Mouse (Mus musculus): Measurements from ENCODE around the gene 9530077C05Rik. TPM values are rescaled to one million over a fixed set of nuclear protein-coding genes. Genes with fewer than 3 reads are reported as not detected.
"Not testable (repeated sequence)": the region's sequence is repeated elsewhere in the genome, so short reads cannot be mapped to it uniquely, and the experiment has no call there.

Gene 9530077C05Rik
- polyA plus RNA-seq, 1 experiment from 2014 or later, result 5.3 TPM

DNA sequence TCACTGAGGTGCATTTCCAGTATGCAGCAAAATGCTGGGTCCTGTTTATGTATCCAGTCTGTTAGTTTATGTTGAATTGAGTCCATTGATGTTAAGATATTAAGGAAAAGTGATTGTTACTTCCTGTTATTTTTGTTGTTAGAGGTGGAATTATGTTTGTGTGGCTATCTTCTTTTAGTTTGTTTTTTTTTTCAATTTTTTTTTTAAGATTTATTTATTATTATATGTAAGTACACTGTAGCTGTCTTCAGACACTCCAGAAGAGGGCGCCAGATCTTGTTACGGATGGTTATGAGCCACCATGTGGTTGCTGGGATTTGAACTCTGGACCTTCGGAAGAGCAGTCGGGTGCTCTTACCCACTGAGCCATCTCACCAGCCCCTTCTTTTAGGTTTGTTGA lies 3.7 kb upstream of the 9530077C05Rik start:
- H3K4me3 ChIP-seq (replicated peaks; ENCODE audit: low read length); H3K4me2 ChIP-seq (ENCODE audit: low read depth, low read length); ATAC-seq (ENCODE audit: insufficient read depth, low FRiP score); H3K27ac ChIP-seq (ENCODE audit: low read length); H3K27me3 ChIP-seq (ENCODE audit: control insufficient read depth, insufficient read depth, low read length); H3K9ac ChIP-seq (ENCODE audit: low read length); H3K9me3 ChIP-seq (replicated peaks; ENCODE audit: control insufficient read depth, low read length); H3K4me1 ChIP-seq (ENCODE audit: control insufficient read depth, insufficient read depth, low read length); H3K36me3 ChIP-seq (ENCODE audit: control insufficient read depth, insufficient read depth, low read length): not testable (repeated sequence)
- 66% methylated on average over 4 of the region's 4 CpGs for WGBS

DNA sequence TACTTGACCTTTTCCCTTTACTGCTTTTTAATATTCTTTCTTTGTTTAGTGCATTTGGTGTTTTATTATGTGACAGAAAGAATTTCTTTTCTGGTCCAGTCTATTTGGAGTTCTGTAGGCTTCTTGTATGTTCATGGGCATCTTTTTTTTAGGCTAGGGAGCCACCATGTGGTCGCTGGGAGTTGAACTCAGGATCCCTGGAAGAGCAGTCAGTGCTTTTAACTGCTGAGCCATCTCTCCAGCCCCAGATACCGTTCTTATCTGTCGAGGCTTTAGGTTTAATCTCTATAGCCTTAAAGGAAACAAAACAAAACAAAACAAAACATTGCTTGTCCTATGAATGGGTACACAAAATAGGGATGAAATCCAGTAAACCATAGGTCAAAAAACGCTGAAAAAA lies 3.0 kb upstream of the 9530077C05Rik start:
- WGBS, result 15% methylated on average over 4 of the region's 4 CpGs
- H3K36me3 ChIP-seq (ENCODE audit: control insufficient read depth, insufficient read depth, low read length); H3K27ac ChIP-seq (ENCODE audit: low read length); H3K4me2 ChIP-seq (ENCODE audit: low read depth, low read length); ATAC-seq (ENCODE audit: insufficient read depth, low FRiP score); H3K27me3 ChIP-seq (ENCODE audit: control insufficient read depth, insufficient read depth, low read length); H3K9me3 ChIP-seq (replicated peaks; ENCODE audit: control insufficient read depth, low read length); H3K4me3 ChIP-seq (replicated peaks; ENCODE audit: low read length); H3K4me1 ChIP-seq (ENCODE audit: control insufficient read depth, insufficient read depth, low read length); H3K9ac ChIP-seq (ENCODE audit: low read length): not testable (repeated sequence)

DNA sequence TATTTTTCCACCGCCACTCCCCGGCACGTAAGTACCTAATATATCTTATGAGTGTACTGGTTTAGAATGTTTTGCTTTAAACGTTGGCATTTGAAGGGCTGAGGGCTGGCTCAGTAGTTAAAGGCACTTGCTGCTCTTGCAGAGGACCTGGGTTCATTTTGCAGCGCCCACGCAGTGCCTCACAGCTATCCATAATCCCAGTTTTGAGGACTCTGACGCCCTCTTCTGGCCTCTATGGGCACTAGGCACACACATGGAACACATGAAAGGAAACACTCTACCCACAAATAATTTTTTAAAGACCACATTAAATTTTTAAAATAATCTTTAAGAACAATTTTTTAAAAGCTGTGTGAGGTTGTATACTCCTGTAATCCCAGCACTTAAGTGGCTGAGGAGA lies 1.8 kb upstream of the 9530077C05Rik start:
- no peaks in the 10 kb centered on the region for H3K36me3 ChIP-seq (ENCODE audit: control insufficient read depth, insufficient read depth, low read length)
- no peak overlapping the region for H3K9ac ChIP-seq (ENCODE audit: low read length)
- H3K4me1 ChIP-seq (ENCODE audit: control insufficient read depth, insufficient read depth, low read length), result no peaks in the 10 kb centered on the region
- H3K4me2 ChIP-seq (ENCODE audit: low read depth, low read length), result no peak overlapping the region
- no peaks in the 10 kb centered on the region for H3K9me3 ChIP-seq (replicated peaks; ENCODE audit: control insufficient read depth, low read length)
- WGBS, result 63% methylated on average over 7 of the region's 7 CpGs
- no peak for ATAC-seq (ENCODE audit: insufficient read depth, low FRiP score)
- no peak overlapping the region for H3K4me3 ChIP-seq (replicated peaks; ENCODE audit: low read length)
- no peaks in the 10 kb centered on the region for H3K27me3 ChIP-seq (ENCODE audit: control insufficient read depth, insufficient read depth, low read length)
- no peak overlapping the region for H3K27ac ChIP-seq (ENCODE audit: low read length)

DNA sequence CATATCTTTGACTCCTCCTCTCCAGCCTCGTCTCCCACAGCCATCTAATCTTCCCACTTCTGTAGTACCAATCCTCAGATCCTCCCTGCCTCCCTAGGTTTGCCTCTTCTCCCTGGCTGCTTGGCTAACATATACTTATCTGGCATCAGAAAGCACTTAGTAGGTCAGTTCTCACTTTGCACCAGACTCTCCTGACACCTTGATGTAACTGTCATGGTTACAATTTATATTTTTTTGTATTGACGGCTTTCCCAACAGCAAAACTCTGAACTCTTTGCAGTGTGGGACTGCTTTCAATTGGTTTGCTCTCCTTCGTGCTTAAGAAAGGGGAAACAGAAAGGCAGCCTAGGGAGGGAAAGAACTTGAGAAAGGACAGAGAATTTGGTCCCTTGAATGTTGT lies 4.9 kb downstream of the 9530077C05Rik start:
- Histone ChIP-seq H3K9ac (ENCODE audit: low read length) (no peak overlapping the region), H3K27me3 (ENCODE audit: control insufficient read depth, insufficient read depth, low read length) (no peaks in the 10 kb centered on the region; the same call in 1 of the 2 replicates), H3K27ac (ENCODE audit: low read length) (no peak overlapping the region), H3K4me1 (ENCODE audit: control insufficient read depth, insufficient read depth, low read length) (no peaks in the 10 kb centered on the region), H3K4me3 (replicated peaks; ENCODE audit: low read length) (no peak overlapping the region), H3K4me2 (ENCODE audit: low read depth, low read length) (no peak overlapping the region), H3K36me3 (ENCODE audit: control insufficient read depth, insufficient read depth, low read length) (no peaks in the 10 kb centered on the region), H3K9me3 (replicated peaks; ENCODE audit: control insufficient read depth, low read length) (no peaks in the 10 kb centered on the region)
- ATAC-seq (ENCODE audit: insufficient read depth, low FRiP score), result no peak
- 72% methylated on average over 3 of the region's 3 CpGs for WGBS

DNA sequence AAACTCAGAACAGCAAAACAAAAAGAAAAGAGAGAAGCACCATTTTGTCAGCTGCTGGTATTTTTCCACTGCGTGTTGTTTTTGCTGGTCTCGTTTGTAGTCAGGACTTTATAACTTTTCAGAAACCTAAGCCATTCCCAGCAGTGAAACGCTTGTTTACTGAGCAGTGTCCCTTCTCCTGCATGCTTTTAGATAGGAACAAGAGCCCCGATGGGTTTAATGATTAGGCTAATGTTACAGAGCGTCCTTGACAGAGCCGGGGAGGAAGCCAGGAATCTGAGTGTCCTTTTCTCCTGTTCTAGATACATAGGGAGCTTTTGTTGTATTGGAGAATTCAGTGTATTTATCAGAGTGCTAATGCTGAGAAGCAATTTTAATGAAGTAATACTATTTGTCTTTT lies 6.2 kb downstream of the 9530077C05Rik start:
- no peak overlapping the region for H3K9ac ChIP-seq (ENCODE audit: low read length)
- no peaks in the 10 kb centered on the region; the same call in 1 of the 2 replicates for H3K27me3 ChIP-seq (ENCODE audit: control insufficient read depth, insufficient read depth, low read length)
- H3K4me3 ChIP-seq (replicated peaks; ENCODE audit: low read length), result no peak overlapping the region
- ATAC-seq (ENCODE audit: insufficient read depth, low FRiP score), result no peak
- H3K27ac ChIP-seq (ENCODE audit: low read length), result no peak overlapping the region
- H3K9me3 ChIP-seq (replicated peaks; ENCODE audit: control insufficient read depth, low read length), result no peaks in the 10 kb centered on the region
- H3K36me3 ChIP-seq (ENCODE audit: control insufficient read depth, insufficient read depth, low read length), result no peaks in the 10 kb centered on the region
- no peaks in the 10 kb centered on the region for H3K4me1 ChIP-seq (ENCODE audit: control insufficient read depth, insufficient read depth, low read length)
- no peak overlapping the region for H3K4me2 ChIP-seq (ENCODE audit: low read depth, low read length)
- 43% methylated on average over 6 of the region's 6 CpGs for WGBS

DNA sequence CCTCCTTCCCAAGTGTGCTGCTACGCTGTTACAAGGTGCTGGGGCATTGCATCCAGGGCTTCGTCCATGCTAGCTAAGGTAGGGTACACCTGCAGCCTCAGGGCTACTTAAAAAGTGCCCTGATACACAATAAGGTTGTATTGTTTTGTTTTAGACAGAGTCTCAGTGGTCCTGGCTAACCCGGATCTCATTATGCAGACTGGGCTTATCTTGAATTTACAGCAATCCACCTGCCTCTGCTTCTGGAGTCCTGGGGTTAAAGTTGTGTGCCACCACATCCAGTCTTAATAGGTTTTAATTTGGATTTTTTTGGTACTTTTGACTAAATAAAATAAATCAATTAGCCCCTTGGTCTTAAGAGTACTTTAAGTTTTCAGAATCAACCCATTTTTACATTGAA lies 8.6 kb downstream of the 9530077C05Rik start:
- Histone ChIP-seq H3K9ac (ENCODE audit: low read length) (no peak overlapping the region), H3K4me1 (ENCODE audit: control insufficient read depth, insufficient read depth, low read length) (no peaks in the 10 kb centered on the region), H3K27ac (ENCODE audit: low read length) (no peak overlapping the region), H3K36me3 (ENCODE audit: control insufficient read depth, insufficient read depth, low read length) (no peaks in the 10 kb centered on the region), H3K27me3 (ENCODE audit: control insufficient read depth, insufficient read depth, low read length) (no peaks in the 10 kb centered on the region; the same call in 1 of the 2 replicates), H3K4me2 (ENCODE audit: low read depth, low read length) (no peak overlapping the region), H3K4me3 (replicated peaks; ENCODE audit: low read length) (no peak overlapping the region), H3K9me3 (replicated peaks; ENCODE audit: control insufficient read depth, low read length) (no peaks in the 10 kb centered on the region)
- WGBS, result 83% methylated on average over 3 of the region's 3 CpGs
- ATAC-seq (ENCODE audit: insufficient read depth, low FRiP score), result no peak

DNA sequence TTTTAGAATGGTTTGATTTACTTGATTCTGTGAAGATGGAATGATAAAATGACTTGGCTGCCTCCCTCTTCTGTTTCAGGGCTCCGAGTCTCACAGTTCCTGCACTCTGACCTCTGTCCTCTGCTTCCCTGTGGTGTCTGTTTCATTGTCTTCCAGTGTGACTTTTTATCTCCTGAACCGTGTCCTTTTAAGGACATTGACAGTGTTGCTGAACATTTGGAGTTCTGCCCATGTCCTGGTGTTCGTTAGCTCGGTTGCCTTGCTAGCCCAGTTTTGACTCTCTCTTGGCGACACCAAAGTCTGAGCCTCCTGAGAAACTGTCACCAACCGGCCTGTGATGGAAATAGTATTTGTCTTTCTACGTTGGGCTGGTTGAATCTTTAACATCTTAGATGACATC lies 9.2 kb downstream of the 9530077C05Rik start:
- no peaks in the 10 kb centered on the region for H3K4me1 ChIP-seq (ENCODE audit: control insufficient read depth, insufficient read depth, low read length)
- no peak overlapping the region for H3K4me3 ChIP-seq (replicated peaks; ENCODE audit: low read length)
- H3K27me3 ChIP-seq (ENCODE audit: control insufficient read depth, insufficient read depth, low read length), result no peaks in the 10 kb centered on the region; the same call in 1 of the 2 replicates
- no peak for ATAC-seq (ENCODE audit: insufficient read depth, low FRiP score)
- H3K36me3 ChIP-seq (ENCODE audit: control insufficient read depth, insufficient read depth, low read length), result no peaks in the 10 kb centered on the region
- no peak overlapping the region for H3K9ac ChIP-seq (ENCODE audit: low read length)
- H3K9me3 ChIP-seq (replicated peaks; ENCODE audit: control insufficient read depth, low read length), result no peaks in the 10 kb centered on the region
- 58% methylated on average over 7 of the region's 7 CpGs for WGBS
- no peak overlapping the region for H3K27ac ChIP-seq (ENCODE audit: low read length)
- H3K4me2 ChIP-seq (ENCODE audit: low read depth, low read length), result no peak overlapping the region

DNA sequence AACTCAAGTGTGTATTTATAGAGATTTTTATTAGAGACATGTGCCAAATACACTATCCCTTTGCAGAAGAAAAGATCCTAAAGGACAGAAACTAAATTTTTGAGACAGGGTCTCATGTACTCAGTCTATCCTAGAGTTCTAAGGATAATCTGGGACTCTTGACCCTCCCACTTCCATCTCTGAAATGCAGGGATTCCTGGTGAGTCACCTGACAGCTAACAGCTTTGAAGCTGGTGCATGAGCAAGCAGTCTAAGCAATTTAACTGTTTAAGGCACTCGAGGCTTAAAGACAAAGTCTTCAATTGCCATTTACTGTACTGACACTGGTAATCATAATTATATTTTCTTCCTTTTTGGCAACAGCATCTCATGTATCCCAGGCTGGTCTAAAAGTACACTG lies 11.2 kb downstream of the 9530077C05Rik start:
- ATAC-seq (ENCODE audit: insufficient read depth, low FRiP score), result no peak
- H3K27ac ChIP-seq (ENCODE audit: low read length), result no peak overlapping the region
- H3K4me1 ChIP-seq (ENCODE audit: control insufficient read depth, insufficient read depth, low read length), result no peaks in the 10 kb centered on the region
- H3K4me2 ChIP-seq (ENCODE audit: low read depth, low read length), result no peak overlapping the region
- no peaks in the 10 kb centered on the region for H3K9me3 ChIP-seq (replicated peaks; ENCODE audit: control insufficient read depth, low read length)
- H3K27me3 ChIP-seq (ENCODE audit: control insufficient read depth, insufficient read depth, low read length), result no peaks in the 10 kb centered on the region
- WGBS, result 55% methylated on average over 1 of the region's 1 CpGs
- H3K36me3 ChIP-seq (ENCODE audit: control insufficient read depth, insufficient read depth, low read length), result no peaks in the 10 kb centered on the region
- no peak overlapping the region for H3K4me3 ChIP-seq (replicated peaks; ENCODE audit: low read length)
- no peak overlapping the region for H3K9ac ChIP-seq (ENCODE audit: low read length)

DNA sequence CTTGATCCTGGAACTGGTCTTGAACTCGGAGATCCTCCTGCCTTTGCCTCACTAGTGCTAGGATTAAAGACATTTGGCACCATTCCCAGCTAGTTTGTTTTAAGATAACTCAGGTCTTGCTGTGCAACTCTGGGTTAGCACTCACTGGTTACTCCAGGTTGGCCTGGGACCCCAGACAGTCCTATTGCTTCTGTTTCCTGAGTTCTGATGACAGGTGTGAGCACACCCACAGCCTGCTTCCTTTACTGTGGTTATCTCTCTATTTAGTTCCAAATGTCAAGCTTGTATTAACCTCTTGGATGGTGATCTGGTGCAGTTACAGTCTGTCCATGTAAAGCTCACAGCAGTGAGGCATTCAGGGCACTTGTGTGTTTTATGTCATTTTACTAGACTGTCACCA lies 12.2 kb downstream of the 9530077C05Rik start:
- no peak for ATAC-seq (ENCODE audit: insufficient read depth, low FRiP score)
- no peaks in the 10 kb centered on the region for H3K36me3 ChIP-seq (ENCODE audit: control insufficient read depth, insufficient read depth, low read length)
- no peaks in the 10 kb centered on the region for H3K4me1 ChIP-seq (ENCODE audit: control insufficient read depth, insufficient read depth, low read length)
- no peak overlapping the region for H3K4me2 ChIP-seq (ENCODE audit: low read depth, low read length)
- no peak overlapping the region for H3K27ac ChIP-seq (ENCODE audit: low read length)
- WGBS, result 58% methylated on average over 1 of the region's 1 CpGs
- H3K9me3 ChIP-seq (replicated peaks; ENCODE audit: control insufficient read depth, low read length), result no peaks in the 10 kb centered on the region
- H3K9ac ChIP-seq (ENCODE audit: low read length), result no peak overlapping the region
- H3K27me3 ChIP-seq (ENCODE audit: control insufficient read depth, insufficient read depth, low read length), result no peaks in the 10 kb centered on the region
- H3K4me3 ChIP-seq (replicated peaks; ENCODE audit: low read length), result no peak overlapping the region

DNA sequence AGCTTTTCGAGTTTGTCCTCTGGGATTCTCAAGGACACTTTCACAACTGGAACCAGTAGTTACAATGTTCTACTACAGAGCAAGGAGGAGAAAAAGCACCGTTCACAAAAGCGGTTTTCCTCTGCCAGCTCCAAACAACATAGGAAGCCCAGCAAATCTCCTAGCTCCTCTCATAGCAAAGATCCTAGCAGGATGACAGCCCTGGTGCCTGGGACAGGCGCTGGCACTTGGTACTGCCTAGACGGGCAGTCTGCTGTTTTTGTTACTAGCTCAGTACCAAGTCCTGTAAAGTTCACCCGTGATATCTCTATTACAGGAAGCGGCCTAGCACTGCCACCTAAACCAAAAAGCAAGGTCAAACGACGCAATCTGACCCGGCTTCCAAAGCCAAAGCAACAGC lies 12.9 kb downstream of the 9530077C05Rik start:
- no peak for ATAC-seq (ENCODE audit: insufficient read depth, low FRiP score)
- H3K9ac ChIP-seq (ENCODE audit: low read length), result no peak overlapping the region
- WGBS, result 67% methylated on average over 10 of the region's 10 CpGs

More for the DNA sequence above, 12.9 kb downstream of the 9530077C05Rik start:
- H3K9me3 ChIP-seq (replicated peaks; ENCODE audit: control insufficient read depth, low read length), result no peaks in the 10 kb centered on the region
- H3K36me3 ChIP-seq (ENCODE audit: control insufficient read depth, insufficient read depth, low read length), result no peaks in the 10 kb centered on the region
- H3K4me3 ChIP-seq (replicated peaks; ENCODE audit: low read length), result no peak overlapping the region
- no peaks in the 10 kb centered on the region for H3K4me1 ChIP-seq (ENCODE audit: control insufficient read depth, insufficient read depth, low read length)
- H3K27ac ChIP-seq (ENCODE audit: low read length), result no peak overlapping the region
- no peaks in the 10 kb centered on the region for H3K27me3 ChIP-seq (ENCODE audit: control insufficient read depth, insufficient read depth, low read length)
- no peak overlapping the region for H3K4me2 ChIP-seq (ENCODE audit: low read depth, low read length)

Data from stomach, embryonic 16.5 days (tissue).